Mouse (Mus musculus) activated CD4-positive, CD25-positive, alpha-beta regulatory T cell, adult 4 months (primary cell): Measurements from ENCODE around the gene Ank2. TPM values are rescaled to one million over a fixed set of nuclear protein-coding genes. Genes with fewer than 3 reads are reported as not detected.

ENCODE experiments used
- ATAC-seq: one replicate; pipeline ENCODE4 v1.8.0; 2017
- polyA plus RNA-seq, 2 experiments: library from polyadenylated mRNA; unstranded; fragments of 100-300 nt; shearing (Covaris generic); gene quantifications; one replicate each; pipeline ENCODE4 v1.2.1; 2017

Gene Ank2
- polyA plus RNA-seq, 2 experiments from 2014 or later = 0.50 TPM; not detected in 1

DNA sequence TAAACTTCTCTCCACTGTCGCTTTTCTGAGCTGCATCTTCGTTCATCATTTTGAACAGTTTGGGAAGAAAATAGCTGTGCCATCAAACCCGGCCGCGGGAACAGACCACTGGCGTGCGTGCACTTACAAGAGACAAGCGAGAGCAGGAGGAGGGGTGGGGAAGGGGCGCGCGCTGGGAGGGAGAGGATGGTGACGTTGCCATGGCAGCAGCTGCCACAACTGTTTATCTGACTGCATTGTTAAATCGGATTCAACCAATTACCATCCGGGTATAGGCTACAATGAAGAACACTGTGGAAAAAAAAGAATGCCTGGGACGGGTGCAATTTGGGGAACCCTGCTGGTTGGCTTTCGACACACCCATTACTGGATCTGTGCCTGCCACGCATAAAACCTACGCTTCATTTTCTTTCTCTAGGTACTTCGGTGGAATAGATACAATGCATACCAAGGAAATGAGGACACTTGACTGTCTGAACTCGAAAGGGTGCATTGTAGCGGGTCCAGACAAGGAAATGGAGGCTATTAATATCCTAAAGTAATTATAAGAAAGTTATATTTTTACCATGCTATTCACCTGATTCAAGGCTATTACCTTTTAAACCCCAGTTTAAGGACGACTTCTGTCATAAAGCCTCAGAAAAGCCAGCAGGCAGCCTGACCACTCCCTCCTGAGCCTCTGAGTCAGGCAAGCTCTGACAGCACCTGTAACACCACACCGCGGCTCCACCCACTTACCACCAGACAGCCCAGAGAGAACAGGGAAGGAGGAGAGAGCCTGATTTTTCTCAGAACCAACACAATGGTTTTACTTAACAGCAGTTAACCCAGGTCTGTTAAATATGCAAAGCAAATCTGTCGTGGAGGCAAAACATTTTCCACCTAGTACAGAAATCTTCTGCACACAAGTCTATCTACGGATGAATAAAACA lies 273.1 kb downstream of the Ank2 start:
- ATAC-seq = no peak

DNA sequence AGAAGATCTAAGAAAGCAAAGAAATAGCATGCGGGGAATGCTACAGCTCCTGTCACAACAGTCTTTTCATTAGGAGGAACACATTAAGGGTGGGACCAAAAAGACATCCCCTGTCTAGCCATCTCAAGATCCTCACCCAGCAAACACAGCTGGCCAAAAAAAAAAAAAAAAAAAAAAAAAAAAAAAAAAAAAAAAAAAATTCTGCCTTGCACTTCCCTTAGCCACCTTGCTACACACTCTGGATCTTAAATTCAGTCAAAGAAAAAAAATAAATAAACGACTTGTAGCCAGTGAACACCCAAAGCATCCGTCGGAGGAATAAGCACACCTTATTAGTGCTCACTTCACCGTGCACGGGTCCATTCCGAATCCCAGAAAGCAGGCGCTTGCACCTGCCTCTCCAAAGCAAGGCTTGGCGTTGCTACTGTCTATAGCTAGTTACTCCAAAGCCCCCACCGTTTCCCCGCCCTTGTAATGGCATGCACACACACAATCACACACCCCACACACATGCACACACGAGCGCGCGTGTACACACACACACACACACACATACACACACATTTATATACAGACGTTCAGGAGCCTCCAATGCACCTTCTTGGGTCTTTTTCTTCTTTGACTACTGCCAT lies 273.9 kb downstream of the Ank2 start:
- no peak for ATAC-seq

DNA sequence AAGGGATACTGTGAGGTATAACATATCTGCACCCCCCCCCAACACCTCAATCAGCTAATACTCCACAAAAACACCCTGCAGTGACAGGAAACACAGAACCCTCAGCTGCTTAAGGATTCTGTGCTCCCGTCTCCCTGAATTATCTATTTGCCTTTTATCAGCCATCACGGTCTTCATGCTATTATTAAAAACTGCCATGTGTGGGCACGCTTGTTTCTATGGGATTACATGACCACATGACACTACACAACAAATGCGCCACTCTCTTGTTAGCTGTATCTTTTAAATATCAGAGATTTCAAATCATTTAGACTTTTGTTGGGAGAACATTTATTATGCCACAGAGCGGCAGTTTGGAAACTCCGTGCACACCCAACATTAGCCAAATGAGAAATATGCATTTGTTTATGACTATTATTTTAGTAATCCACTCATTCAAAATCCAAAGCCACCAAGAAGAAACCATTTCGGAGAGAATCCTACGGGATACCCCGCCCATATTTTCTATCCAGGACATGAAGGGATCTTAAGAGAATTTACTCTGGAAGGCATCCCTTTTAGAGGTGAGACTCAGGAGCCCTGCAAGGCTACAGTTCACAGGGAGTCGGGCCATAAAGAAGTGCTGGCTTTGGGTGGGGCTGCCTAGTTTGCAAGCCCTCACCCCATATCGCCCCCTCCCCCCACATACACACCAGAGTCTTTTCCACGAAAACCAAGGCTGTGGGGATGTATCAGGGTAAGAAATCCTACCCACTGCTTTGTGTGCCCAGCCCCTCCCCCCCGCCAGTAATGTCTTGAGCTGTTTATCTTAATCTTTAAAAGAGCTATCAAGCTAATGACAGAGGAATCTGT lies 274.6 kb downstream of the Ank2 start:
- no peak for ATAC-seq

DNA sequence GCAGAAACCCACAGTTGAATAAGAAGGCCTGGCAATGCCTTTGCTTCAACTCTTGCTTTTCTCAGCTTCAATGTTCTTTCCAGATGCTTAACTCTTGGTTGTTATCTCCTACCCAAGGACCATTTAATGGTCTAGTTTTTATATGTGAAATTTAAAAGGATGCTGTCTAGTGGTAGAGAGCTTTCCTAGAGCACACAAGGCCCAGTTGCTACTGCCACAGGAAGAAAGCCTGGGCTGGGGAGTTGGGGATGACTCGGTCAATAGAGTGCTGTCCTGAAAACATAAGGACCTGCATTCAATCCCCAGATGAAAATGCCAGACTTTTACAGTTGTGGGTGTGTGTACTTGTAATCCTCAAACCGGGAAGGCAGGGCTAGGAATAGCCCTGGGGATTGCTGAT lies 277.1 kb downstream of the Ank2 start:
- no peak for ATAC-seq

DNA sequence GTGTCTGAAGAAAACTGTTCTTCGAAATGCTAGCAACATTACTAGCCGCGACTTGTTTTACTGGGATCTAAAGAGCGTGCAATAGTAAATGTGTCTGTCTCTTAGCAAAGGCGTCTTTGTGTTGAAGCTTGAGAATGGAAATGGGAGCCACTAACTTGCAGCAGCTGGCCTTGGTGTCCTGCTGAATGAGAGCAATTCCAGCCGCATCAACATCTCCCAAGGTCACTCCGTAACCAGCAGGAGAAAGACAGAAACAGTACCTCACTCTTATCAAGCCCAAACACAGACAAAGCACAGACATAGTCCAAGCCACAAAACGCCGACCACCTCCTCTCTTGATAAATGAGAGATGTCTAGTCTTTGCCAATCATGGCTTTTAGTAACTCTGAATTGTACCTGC lies 278.3 kb downstream of the Ank2 start:
- ATAC-seq = no peak

DNA sequence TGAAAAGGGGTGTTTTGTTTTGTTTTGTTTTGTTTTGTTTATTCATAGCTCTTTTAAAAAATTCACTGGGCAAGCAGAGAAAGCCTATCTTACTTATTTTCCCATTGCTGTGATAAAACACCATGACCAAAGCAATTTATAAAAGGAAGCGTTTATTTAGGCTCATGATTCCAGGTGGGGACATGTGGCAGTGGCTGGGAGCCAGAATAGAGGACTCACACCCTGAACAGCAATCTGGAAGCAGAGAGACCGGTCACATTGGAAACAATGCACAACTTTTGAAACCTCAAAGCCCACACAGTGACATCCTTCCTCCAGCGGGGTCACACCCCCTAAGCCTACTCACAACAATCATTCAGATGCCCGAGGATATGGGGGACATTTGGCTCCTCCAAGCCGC lies 285.6 kb downstream of the Ank2 start:
- ATAC-seq = no peak

DNA sequence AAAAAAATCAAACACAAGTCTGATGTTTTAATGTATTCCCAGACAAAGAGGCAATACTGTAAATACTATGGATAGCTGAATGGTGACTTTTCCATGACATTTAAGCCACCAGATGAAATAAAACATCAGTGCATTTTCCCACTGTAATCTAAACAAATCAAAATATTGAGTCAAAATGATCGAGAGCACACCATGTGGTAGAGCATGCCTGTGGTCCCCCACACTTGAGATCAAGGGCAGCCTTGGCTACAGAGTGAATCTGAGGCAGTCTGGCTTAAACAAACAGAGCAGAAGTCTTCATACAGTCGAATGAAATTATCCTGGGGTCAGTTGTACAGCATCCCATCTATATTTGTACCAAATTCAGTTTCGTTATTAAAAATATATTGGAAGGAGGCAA lies 288.0 kb downstream of the Ank2 start:
- ATAC-seq = no peak

DNA sequence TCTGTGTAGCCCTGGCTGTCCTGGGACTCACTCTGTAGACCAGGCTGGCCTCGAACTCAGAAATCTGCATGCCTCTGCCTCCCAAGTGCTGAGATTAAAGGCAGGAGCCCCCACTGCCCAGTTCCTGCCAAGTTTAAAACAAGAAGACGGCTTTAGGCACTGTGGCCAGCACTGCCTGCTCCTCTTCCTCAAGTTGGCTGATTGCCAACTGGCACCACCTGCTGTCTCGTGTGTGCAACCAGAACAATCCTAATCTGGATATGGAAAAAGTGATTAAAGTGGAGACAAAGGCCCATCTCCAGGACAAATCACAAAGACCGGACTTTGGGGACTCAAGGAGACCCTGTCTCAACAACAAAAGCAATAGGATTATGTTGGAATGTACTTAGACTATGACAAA lies 288.6 kb downstream of the Ank2 start:
- ATAC-seq = no peak

DNA sequence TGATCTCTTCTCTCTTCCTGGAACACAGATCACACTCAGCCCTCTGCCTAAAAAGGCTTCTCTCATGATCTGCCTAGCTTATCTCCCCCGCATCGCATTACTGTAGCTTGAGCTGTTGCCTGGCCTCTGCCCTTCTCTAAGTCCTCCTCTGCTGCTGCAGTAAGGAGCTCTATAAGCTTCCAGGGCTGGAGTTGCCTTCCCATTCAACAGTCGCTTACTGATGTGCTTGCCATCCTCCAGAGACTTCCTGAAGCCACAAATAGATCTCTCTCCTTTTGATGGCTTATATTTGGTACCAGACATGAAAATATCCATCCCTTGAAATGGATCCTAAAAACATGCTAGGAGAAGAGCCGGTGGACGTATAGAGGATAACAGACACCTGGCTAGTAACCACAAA lies 290.3 kb downstream of the Ank2 start:
- ATAC-seq = no peak

DNA sequence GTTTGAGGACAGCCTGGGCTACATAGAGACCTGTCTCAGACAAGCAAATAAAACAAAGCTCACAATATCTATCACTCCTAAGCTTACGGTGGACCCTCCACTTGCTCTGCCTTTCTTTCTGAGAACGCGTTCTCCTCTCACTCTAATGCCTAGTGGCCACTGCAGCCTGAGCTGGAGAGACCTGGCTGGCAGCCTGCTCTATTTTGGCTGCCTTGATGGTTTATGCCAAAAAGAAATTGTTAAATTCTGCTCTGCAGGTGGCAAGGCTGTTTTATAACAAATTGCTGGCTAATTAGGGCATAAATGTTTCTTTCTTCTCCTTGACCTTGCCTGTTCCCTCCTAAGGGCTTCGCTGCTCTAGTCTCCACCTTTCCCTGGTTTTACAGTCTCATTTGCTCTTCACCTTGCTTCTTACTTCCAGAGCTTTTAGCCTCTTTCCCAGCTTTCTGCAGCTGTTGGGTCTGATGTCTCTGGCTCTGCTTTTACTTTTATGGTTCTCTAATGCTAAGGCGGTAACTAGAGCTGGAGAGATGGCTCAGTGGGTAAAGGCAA lies 293.2 kb downstream of the Ank2 start:
- ATAC-seq = no peak

DNA sequence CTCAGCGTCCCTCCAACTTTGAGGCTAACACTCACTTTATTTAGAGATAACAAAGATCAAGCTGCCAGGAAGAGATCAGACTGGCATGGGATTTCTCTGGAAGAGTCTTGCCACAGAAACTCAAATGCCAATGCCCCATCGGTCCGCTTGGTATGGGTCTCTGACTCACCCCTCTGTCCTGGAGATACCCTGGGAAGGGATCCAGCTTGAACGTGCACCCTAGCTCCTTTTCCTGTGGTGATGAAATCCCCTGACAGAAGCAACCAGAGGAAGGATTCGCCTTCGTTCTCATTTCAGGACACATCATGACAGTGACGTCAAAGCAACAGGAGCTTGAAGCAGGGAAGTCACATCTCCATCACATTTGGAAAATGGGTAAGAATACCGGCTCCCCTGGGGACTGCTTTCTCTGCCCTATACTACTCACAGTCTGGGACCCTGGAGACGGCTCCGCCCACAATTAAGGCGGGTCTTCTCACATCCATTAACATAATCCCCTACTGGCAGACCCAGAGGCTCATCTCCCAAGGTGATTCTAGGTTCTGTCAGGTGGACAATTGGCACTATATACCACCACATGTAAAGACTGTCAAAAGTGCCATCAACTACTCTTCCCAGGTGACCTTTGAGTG lies 296.6 kb downstream of the Ank2 start:
- ATAC-seq = no peak

DNA sequence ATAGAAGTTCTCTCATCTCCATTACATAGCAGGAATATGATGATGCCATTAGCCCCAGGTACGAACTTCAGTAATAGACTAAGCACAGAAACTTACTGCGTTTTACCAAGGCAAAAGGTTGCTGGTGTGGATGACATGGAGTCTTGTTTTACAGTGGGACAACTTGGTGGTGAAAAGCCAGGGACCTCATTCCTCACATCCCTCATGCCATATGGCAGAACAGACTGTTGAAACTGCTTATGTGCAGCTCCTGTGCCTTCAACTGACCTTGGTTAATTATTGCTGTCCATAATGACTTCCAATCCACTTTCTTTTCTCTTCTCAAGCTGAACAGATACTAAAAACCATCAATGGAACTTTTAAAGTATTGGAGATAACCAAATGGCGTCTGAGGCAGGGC lies 298.4 kb downstream of the Ank2 start:
- ATAC-seq = no peak

DNA sequence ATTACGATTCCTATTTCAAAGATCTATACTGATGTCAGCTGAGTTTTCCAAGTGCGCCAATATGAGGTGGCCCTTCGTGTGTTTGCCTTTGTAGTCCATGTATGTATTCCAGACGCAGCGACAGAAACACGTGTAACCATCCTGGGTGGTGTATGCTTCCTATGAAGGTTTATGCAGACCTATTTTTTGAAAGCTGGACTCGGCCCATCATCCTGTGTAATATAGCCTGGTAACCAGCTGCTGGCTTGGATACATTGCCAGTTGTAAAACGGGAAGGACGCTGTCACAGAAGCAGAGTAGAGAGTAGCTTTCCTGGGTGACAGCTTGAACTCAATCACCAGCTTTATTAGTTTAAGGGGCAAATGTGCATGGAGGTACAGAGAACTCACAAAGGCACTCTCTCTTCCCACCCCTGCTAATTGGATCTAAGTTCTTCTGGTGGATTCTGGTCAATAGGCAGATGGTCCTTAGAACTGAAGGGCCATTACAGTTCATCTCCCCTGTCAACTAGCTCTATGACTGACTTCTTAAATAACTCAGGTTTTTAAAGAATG lies 300.0 kb downstream of the Ank2 start:
- ATAC-seq = no peak

DNA sequence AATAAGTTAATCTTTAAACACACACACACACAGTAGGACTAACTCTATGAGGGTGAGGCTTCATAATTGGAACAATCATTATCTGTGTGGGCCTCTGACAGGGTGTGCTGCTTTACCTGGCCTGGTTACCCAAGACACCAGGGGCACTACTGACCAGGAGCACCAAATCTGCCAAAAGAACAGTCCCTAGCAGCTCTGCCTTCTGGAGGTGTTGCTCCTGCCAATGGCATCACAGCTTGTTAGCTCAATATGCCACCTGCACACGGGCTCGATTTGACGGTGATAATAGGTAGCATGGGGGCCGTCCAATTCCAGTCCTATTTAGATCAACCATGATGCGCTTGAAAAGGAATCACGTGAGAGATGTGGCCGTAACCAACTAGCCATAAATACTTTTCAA lies 300.5 kb downstream of the Ank2 start:
- no peak for ATAC-seq

DNA sequence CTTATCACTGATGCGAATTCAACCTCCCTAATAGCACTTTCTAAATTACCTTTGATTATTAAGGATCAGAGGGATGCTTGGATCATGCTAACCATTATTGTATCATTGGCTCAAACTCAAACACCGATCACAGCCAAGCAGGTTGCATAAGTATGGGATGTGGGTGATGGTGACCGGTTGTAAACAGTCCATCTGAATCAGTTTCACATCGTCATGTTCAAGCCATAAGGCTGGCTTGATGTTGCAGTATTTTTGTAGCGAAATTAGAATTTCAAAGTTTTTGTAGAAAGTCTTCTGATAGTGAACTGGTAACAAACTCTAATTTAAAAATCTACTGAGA lies 310.4 kb downstream of the Ank2 start:
- no peak for ATAC-seq

DNA sequence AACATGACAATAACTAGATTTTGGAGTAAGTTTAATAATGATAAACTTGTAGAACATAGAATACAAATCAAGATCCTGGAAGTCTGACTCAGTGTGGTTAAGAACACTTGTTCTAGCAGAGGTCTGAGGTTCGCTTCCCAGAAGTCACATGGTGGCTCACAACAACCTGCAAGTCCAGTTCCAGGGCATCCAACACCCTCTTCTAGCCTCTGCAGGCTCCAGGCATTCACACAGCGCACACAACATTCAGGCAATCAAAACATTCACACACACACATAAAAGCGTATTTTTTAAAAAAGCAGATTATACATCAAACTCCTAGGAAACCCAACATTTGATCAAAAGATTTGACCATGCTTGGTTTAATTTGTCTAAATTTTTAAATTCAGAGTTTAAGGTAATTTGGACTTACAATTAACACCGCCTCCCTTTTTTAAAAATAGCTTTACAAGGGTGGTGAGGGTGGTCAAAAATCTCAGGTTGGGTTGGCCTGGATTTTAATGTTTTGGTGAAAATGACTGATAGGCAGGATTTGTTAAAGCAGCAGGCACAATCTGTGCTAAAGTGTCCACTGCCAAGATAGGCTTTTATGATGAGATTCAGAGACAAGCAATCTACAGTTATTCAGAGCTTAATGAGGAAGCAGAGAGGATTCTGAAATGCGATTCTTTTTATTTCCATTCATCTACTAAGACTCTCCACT lies 310.9 kb downstream of the Ank2 start:
- ATAC-seq = no peak

DNA sequence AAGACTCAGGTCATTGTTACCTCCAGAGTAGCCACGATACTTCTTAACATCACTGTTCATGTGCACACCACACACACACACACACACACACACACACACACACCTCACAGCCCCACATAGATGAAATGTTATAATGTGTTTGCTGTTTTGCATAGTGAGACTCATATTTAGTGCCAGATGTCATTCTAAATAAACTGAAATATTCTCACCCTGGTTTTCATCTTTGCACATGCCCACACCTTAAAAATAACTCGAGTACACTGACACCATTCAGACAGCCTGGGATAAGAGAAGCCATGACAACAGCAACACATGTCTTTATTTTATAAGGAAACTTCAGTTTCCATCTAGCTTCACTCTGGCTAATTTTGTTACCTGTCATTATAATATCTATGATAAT lies 312.1 kb downstream of the Ank2 start:
- no peak for ATAC-seq

DNA sequence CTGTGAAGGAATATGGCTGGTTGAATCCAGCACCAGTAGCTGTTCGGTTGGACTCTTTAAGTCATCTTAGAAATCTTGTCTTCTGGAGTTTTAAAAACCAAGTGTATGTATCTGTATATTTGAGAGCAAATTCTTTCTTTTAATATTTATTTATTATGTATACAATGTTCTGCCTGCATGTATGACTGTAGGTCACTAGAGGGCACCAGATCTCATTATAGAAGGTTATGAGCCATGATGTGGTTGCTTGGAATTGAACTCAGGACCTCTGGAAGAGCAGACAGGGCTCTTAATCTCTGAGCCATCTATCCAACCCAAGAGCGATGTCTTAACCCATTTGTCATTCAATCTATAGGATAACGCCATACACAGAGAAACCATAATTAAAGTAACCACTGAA lies 312.9 kb downstream of the Ank2 start:
- no peak for ATAC-seq

DNA sequence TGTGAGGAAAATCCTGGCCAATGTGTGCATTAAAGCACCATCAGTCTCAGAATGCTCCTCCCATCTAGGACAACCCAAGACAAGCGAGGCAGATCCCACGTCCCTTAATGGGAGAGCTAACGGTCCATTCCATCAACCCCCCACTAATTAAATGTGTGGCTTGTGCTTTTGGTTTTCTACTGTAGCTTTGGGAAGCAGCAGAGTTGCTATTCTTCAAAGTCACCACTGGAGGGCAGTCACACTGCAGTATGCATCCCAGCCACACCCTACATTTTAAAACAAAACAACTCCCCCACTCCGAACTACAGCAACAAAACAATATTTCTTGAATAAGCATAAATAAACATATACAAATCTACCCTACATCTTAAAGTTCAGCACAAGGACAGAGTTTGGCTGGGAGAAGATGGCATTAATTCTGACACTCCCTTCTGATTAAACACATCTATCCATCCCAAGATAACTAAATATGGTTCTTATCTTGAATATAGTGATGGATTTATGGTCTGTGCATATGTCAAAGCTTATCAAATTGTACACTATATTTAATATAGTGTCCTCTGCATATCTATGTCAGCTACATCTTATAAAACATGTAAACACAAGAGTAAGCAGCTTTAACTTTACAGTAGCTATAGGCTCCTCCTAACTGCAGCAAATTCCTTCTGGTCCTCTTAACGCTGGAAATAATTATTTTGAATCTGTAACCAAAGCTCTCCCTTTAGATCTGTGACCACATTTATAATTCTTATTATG lies 315.0 kb downstream of the Ank2 start:
- no peak for ATAC-seq

DNA sequence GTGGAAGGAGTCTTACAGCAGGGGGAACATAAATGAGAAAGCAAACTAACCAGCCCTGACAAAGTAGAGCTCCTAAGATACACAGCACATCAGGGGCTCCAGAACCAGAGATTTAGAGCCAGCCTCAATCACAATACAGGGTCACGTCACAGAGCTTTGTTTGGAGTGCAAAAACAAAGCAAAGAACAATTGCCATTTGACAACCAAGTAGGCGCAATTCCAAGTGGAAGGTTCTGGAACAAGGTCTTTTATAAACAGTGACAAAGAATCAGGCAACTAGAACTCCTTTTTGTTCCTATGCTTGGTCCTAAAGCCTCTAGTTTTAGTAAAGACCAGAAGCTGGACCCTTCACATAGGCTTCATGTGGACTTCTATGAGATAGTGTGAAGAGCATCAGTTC lies 326.5 kb downstream of the Ank2 start:
- ATAC-seq = no peak

DNA sequence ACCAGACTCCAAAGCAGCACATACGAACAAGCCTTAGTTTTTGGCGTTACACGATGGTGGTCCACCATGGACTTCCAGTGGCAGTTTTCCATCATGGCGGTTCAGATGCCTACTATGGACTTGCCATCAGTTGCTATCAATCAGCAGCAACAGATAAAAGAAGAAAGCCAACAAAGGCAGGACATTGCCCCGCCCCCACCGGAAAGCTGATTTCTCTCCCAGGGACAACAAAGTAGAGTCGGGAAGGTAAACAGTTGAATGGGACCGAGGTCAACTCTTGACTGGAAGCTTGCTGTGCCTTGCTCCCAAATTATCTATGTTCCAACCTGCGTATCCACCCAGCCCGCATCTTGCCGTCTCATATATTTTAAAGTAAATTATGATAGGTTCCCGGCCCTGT lies 328.9 kb downstream of the Ank2 start:
- no peak for ATAC-seq
